Mouse (Mus musculus): ENCODE measurements around the gene Tceal9. TPM values are rescaled to one million over a fixed set of nuclear protein-coding genes. Genes with fewer than 3 reads are reported as not detected.

Gene Tceal9
- 65.1 and 96.0 TPM in 2 replicates for polyA plus RNA-seq (2012)

DNA sequence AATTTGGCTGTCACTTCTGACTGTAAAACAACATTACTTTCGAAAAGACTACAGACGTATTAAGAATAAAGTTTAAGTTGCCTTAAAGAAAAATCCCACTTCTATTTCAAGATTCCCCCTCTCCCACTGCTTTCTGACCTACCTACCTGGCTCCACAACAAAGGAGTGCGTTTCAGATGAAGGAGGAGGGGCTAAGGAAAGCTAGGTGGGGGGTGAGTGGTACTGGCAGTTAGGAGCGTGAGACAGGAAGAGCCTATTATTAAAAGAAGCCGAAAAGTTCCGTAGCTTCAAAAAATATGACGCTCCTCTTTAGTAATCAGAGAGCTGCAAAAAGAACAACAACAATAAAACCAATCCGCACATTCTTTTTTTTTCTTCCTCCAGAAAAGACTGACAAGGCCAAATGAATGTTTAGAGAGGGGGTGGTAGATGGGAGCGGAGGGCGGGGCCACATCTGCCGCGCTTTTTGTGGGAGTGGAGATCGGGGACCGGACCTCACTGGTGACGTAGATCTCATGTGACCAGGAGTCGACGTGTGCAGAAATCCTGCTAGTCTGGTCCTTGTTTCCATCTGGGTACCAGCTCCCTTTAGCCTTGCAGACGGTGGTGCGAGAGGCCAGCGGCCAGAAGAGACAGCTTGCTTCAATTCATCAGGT lies at the start of gene Tceal9:
Gene Tceal9, plus strand, starts transcription at position 506 of the 656 bp plus-strand sequence.

DNA sequence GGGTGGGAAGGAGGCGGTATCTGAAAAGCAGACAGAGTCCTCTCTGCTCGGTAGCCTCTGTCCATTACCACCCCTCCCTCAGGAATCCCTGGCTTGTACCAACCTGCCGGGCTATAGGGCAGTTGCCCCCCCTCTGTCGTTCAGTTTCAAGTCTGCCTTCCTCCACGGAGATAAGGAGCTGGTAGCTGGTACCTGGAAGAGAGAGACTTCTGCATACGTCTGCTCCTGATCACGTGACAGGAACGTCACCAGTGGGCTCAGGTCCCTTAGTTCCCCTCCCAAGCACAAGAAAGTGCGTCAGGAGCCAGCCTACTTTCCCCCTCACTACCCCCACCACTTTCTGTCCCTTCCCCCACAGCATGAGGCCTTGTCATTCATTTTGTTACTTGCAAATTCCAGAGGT lies 41.2 kb upstream of the Tceal9 start, which contains the start of gene Tceal5:
Gene Tceal5, minus strand, starts transcription at position 213 of the 403 bp plus-strand sequence.

DNA sequence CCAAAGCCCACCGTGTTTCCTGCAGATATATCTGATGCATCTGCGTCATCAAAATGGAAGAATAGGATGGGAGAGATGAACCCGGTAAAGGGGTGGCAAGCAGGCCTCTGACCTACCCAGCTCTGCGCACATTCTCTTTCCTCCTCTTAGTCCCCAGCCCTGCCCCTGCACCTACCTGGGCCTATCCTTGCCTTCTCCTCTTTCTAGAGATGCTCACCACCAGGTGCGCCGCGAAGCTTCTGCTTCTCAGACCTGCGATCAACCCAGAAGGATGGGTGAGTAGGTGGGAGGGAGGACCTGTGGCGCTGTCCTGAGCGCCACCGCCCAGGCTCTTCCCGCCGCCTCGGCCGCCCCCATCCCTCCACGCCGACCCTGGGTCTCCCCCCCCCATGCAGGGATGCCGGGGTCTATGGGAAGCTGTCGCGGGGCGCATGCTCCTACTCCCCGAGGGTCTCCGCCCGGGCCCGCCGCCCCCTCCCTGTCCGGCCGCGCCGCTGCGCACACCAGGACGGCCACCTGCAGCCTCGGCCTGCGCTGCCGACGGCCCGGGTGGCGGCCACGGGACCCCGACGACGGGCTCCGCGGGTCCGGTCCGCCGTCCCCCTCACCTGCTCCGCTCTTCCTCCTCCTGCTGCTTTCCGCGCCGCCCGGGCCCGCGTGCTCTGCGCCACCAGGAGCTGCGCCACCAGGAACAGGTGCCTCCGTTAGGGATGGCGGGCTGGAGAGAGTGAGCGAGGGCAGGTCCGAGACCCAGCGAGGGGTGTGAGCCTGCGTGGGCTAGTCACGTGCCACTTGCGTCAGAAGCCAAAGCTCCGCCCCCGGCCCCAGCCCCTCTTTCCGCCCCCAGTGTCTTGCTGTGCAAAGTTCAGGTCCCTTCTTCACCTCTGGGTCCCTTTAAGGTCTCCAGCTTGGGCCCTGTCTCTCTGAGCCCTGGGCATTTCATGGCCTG lies 29.9 kb upstream of the Tceal9 start, which contains the start of the genes Tceal7 and Bex1:
Gene Tceal7, plus strand, starts transcription at position 51 of the 949 bp plus-strand sequence.
Gene Bex1, minus strand, starts transcription at position 785 of the 949 bp plus-strand sequence.

DNA sequence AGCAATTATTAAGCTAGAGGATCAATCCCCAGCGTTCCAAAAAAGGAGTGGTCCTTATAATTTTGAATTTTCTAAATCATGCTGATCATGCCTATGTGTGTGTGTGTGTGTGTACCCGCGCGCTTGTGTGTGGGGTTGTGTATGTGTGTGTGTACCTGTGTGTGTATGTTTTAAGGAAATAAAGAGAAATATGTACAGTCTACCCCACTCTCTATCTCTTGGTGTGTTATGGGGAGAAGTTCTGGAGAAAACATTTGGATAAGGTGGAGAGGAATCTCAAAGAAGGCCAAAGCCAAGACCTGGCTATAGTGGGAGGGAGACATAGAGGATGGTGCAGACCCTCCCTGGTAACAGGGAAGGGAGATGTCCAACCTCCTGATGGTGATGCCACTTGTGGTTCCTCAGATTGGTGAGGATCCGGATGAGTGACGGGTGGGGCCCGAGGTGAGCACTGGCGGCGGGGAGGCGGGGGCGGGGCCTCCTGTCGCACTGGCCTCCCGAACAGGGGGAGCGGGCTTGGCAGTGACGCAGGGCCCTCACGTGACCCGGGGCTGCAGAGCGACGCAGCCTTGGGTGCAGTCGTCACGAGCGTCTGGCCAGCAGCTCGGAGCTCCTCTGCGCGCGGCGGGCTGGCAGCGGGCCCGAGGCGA lies 25.0 kb downstream of the Tceal9 start, which contains the start of gene Bex3:
Gene Bex3, plus strand, starts transcription at position 511 of the 650 bp plus-strand sequence.

Other genes with a start within 250 kb of the Tceal9 start
- gene Arxes1, start 211.7 kb upstream of the Tceal9 start, polyA plus RNA-seq (2012), result 0.09 TPM in 1 of 2 replicates, not detected in the other
- 0.61 and 2.0 TPM in 2 replicates for gene Bex2, start 176.8 kb upstream of the Tceal9 start, polyA plus RNA-seq (2012)
- not detected in 2 replicates for gene Nxf3, start 159.8 kb upstream of the Tceal9 start, polyA plus RNA-seq (2012)
- gene Bex4, start 106.1 kb upstream of the Tceal9 start, polyA plus RNA-seq (2012), result 8.9 and 12.6 TPM in 2 replicates
- gene Tceal8, start 72.7 kb upstream of the Tceal9 start, polyA plus RNA-seq (2012), result 11.7 and 16.5 TPM in 2 replicates
- gene Tceal5, start 41.2 kb upstream of the Tceal9 start, polyA plus RNA-seq (2012), result 0.37 and 1.2 TPM in 2 replicates
- gene Tceal7, start 30.3 kb upstream of the Tceal9 start, polyA plus RNA-seq (2012), result not detected in 2 replicates
- 7.7 and 18.8 TPM in 2 replicates for gene Bex1, start 29.6 kb upstream of the Tceal9 start, polyA plus RNA-seq (2012)
- gene Bex3, start 25.2 kb downstream of the Tceal9 start, polyA plus RNA-seq (2012), result 256 and 361 TPM in 2 replicates

All from megakaryocyte-erythroid progenitor cell, adult 5 weeks (primary cell).